Mouse (Mus musculus) layer of hippocampus, postnatal 25 days (tissue): ENCODE measurements around the gene 1700061G19Rik. TPM values are rescaled to one million over a fixed set of nuclear protein-coding genes. Genes with fewer than 3 reads are reported as not detected.

Source experiments
- DNase-seq, 2 experiments: peaks; one replicate each; pipeline ENCODE4 v3.0.0; 2022; ENCODE audit warnings: mixed read lengths in 2 of 2, low spot score in 1 of 2; ENCODE audit errors: extremely low spot score in 1 of 2
- total RNA-seq, 2 experiments: library from RNA; stranded (reverse); gene quantifications; 2 replicates each; pipeline ENCODE4 v1.2.3; 2021

1700061G19Rik gene
- total RNA-seq, 2 experiments from 2014 or later: 0.10 to 0.14 TPM

DNA sequence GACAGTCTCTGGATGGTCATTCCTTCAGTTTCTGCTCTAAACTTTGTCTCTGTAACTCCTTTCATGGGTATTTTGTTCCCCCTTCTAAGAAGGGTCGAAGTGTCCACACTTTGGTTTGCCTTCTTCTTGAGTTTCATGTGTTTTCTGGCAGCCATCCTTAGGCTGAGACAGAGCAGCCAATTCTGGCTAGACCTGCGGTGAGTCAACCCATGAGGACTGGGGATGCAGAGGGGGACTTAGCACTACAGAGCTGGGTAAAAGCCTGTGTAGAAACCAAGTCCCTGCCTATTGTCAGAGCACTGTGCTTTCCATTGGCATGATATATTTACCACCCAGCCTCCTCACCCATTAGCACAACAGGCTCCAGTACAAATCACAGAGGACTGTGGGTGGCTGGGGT lies 41.9 kb downstream of the 1700061G19Rik start:
- no peak for DNase-seq

DNA sequence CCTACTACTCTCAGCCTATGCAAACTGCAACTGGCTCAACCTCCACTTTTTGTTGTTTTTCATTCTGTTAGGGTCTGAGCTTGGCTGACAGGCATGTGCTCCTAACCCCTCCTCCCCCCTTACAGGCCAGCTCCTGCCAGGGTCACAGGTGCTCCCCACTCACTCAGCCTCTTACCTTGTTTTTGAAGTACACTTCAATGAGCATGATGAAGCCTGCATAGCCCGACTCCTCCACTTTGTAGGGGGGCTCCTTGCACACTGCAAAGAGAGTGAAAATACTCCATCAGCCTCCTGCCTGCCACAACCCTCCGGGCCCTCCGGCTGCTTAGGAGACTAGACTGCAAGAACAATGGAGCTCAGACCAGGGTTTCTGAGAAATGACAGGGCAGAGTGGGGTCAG lies 44.4 kb downstream of the 1700061G19Rik start:
- no peak for DNase-seq

DNA sequence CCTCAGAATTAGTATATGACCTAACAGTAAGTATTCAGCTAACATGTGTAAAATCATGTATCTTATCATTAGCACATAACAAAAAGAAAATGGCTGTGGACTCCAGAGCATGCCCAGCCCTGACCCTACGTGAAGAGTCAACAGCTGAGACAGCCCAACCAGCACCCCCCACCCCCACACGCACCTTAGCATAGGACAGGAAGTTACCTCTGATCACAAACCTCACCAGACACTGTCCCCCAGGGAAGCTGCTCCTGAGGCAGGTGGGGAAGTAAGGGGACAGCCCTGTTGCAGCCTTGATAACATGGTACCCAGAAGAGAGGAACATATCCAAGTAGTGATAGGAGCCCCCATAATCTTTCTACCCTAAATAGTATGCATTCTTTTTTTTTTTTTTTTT lies 50.7 kb downstream of the 1700061G19Rik start:
- DNase-seq: peak in 1 of 2 experiments; percentile 3

DNA sequence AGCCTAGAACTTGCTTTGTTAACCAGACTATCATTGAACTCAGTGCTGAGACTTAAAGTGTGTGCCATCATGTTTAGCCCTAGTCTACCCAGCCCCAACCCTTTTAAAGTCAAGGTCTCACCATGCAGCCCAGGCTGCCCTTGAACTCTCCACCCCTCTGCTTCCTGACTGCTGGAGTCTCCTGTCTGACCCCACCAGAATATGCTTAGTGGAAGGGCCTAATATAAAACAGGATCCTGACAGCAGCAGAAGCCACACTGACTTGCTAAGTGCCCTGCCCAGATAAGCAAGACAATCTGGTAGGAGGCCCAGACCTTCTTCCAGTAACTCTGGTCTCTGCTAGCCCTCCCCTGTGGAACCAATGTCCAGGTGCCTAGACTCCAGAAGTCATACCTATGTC lies 53.8 kb downstream of the 1700061G19Rik start:
- DNase-seq: no peak

DNA sequence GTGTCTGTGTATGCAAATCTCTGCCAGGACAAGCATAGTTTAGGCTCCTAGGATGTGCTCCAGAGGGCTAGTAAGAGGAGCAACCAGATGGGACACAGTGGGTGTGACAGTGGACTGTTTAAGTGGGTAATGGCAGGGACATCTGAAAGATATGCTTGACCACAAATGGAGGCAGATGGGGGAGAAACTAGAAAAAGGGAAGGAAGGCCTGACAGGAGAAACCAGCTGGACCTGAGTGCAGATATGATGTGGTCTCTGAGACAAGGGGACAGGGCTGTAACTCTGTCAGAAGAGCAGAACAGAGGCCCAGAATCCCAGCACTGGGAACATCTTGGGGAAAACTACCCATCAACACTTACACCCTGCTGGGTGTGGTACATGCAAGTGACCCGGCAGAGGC lies 54.3 kb downstream of the 1700061G19Rik start:
- peak in 1 of 2 experiments; percentile 3 for DNase-seq

DNA sequence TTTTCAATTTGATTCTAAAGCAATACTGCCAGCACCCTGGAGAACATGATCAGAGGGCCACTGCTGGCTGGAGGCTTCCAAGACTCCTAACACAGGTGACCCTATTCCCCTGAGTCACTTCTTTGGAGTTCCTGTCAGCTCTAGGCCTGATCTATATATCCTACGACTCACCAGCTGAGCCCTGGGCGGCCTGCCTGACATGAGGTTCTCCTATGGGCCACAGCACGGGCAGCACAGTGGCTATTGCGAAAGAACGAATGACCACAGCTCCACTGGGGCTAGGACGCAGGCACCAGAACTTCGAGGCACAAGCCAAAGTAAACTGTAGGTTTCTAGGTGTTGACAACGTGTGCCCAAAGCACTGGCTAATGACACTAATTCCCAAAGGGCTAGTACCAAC lies 54.7 kb downstream of the 1700061G19Rik start:
- peak in 1 of 2 experiments; percentile 5 for DNase-seq

DNA sequence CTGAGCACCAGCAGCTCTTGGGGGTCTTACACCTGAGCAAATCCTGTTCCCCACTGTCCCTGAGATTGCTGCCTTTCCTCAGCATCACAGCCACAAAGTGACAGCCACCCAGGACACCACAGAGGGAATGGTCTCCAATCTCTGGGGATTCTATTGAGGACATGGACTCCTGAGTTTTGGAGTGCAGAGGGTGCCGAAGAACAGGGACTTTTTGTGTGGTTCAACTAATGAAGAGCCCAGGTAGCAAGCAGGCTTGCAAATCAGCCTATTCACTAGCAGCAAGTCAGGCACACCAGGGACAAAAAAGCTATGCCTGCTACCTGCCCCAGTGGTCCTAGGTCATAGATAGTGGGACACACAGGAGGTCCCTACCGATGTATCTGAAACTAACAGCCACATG lies 58.1 kb downstream of the 1700061G19Rik start:
- no peak for DNase-seq

DNA sequence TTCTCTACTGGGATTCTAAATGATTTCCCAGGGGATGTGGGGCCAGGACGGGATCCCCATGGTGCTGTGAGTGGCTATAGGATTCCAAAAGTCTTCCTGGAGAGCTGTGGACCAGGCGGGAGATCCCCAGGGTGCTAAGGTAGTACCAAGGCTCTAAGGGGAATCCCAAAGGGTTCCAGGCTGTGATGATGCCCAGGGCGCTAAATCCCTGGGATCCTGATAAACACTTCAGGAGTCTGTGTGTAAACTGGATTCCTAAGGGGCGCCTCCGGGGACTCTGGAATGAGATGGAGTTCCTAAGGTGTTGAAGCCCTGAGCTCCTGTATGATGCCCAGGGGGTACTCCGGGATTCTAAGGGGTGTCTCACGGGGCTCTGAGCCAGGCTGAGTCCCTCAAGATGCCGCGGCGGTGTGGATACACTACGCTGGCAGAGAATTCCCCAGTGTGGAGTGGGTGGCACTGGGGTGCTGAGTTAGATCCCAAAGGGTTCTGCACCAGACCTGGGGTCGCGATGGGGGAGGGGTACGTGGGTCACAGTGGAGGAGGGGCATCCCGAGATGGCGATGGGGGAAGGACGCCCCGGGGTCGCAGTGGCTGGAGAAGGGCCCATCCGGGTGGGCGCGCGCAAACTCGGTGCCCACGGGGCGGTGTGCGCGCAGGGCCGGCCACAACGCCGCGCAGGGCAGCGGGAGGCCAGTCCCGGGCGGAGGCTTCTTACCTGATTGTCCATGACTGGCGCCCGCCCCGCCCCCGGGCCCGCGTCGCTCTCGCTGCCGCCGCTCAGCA lies 59.5 kb downstream of the 1700061G19Rik start:
- peak; percentile 24 to 28 for DNase-seq

DNA sequence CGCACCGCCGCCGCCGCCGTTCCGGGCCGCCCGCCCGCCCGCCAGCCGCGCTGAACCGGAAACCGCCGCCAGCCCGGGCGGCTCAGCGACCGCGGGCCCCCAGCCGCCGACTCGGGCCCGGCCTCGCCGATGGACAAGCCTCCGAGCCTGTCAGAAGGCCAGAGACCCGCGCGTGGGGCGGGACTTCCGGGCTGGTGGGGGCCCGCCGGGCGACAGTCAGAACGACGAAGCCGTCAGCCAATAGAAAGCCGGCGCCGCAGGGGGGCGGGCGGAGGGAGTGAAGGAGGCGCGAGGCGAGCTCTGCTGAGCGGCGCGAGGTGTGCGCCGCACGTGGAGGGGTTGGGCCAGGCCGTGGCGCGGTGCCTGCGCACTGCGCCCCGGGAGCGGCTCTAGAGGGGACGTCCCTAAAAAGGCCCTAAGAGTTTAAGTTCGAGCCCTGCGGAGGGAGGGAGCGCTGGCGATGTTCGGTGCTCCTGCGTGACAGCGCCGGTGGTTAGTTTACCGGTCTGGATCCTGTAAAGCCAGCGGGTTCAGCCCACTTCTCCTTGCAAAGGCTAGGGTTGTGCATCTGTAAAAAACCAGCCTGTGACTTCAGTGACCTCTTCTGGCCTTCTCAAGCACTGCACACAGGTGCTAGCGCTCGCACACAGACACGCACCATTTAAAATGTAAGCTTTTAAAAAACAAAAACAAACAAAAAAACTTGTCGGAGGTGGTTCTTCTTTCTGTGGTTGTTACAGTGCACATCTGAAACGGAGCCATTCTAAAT lies 60.3 kb downstream of the 1700061G19Rik start, which contains the start of gene Mllt1:
Mllt1 (minus strand) TSS at position 53 of the 769 bp plus-strand sequence.
- peak; percentile 98 to 100 for DNase-seq

DNA sequence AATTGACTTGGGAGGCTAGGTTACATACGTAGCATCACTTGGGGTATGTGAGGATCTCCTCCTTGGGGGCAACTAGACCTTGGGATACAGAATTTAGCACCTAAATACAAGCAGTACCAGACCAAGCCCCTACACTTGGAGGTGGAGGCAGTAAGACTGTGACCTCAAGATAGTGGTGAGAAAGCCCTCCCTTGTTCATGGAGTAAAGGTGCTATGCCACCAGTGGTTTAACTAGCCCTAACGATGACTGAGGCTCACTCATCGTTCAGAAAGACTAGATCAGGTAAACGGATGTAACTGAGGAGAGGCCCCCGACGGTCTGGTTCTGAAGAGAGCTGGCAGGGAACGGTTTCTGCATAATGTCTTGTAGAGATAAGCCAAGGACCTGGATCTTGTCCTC lies 61.5 kb downstream of the 1700061G19Rik start:
- no peak for DNase-seq

Other genes starting within 250 kb of the 1700061G19Rik start
- gene Lonp1, start 248.6 kb upstream of the 1700061G19Rik start, total RNA-seq: 10 to 100 TPM; 62.1 to 62.5 TPM
- gene Catsperd, start 247.3 kb upstream of the 1700061G19Rik start, total RNA-seq: under 1 TPM; 0.44 to 0.85 TPM
- gene Ranbp3, start 202.2 kb upstream of the 1700061G19Rik start, total RNA-seq: 10 to 100 TPM; 85.2 to 91.0 TPM
- gene Ndufa11, start 157.7 kb upstream of the 1700061G19Rik start, total RNA-seq: 100 to 1,000 TPM; 242 to 258 TPM
- 10 to 100 TPM; 11.5 to 14.4 TPM for gene Vmac, start 157.5 kb upstream of the 1700061G19Rik start, total RNA-seq
- gene Nrtn, start 117.9 kb upstream of the 1700061G19Rik start, total RNA-seq: 1 to 10 TPM; 2.7 to 3.6 TPM
- gene Dus3l, start 110.7 kb upstream of the 1700061G19Rik start, total RNA-seq: 10 to 100 TPM; 61.1 to 73.0 TPM
- 1 to 10 TPM in 1 of 2 experiments, under 1 TPM in 1; 0.89 to 1.6 TPM for gene Prr22, start 105.2 kb upstream of the 1700061G19Rik start, total RNA-seq
- 1 to 10 TPM; 3.8 to 4.4 TPM for gene Rfx2, start 44.5 kb upstream of the 1700061G19Rik start, total RNA-seq
- not detected for gene Acsbg2, start 1.0 kb upstream of the 1700061G19Rik start, total RNA-seq
- 10 to 100 TPM; 66.7 to 79.9 TPM for gene Mllt1, start 59.9 kb downstream of the 1700061G19Rik start, total RNA-seq
- not detected for gene Acer1, start 106.6 kb downstream of the 1700061G19Rik start, total RNA-seq
- gene Clpp, start 114.8 kb downstream of the 1700061G19Rik start, total RNA-seq: 10 to 100 TPM; 57.8 to 68.3 TPM
- 10 to 100 TPM; 22.8 to 24.1 TPM for gene Alkbh7, start 121.9 kb downstream of the 1700061G19Rik start, total RNA-seq
- not detected for gene Pspn, start 124.5 kb downstream of the 1700061G19Rik start, total RNA-seq
- 10 to 100 TPM; 59.7 to 60.1 TPM for gene Gtf2f1, start 135.8 kb downstream of the 1700061G19Rik start, total RNA-seq
- not detected for gene Gm17949, start 136.0 kb downstream of the 1700061G19Rik start, total RNA-seq
- 100 to 1,000 TPM; 113 to 117 TPM for gene Khsrp, start 156.0 kb downstream of the 1700061G19Rik start, total RNA-seq
- gene Slc25a41, start 166.2 kb downstream of the 1700061G19Rik start, total RNA-seq: under 1 TPM in 1 of 2 experiments, not detected in 1; 0.22 TPM
- gene Crb3, start 183.6 kb downstream of the 1700061G19Rik start, total RNA-seq: under 1 TPM in 1 of 2 experiments, not detected in 1; 0.99 TPM
- 100 to 1,000 TPM; 351 to 373 TPM for gene Slc25a23, start 184.4 kb downstream of the 1700061G19Rik start, total RNA-seq
- gene Dennd1c, start 203.0 kb downstream of the 1700061G19Rik start, total RNA-seq: 1 to 10 TPM in 1 of 2 experiments, under 1 TPM in 1; 0.47 to 2.0 TPM
- gene Tubb4a, start 212.3 kb downstream of the 1700061G19Rik start, total RNA-seq: 100 to 1,000 TPM; 633 to 647 TPM
- under 1 TPM; 0.54 to 0.85 TPM for gene Tnfsf9, start 229.8 kb downstream of the 1700061G19Rik start, total RNA-seq